Mouse (Mus musculus): ENCODE results near the gene Kdsr.

DNA sequence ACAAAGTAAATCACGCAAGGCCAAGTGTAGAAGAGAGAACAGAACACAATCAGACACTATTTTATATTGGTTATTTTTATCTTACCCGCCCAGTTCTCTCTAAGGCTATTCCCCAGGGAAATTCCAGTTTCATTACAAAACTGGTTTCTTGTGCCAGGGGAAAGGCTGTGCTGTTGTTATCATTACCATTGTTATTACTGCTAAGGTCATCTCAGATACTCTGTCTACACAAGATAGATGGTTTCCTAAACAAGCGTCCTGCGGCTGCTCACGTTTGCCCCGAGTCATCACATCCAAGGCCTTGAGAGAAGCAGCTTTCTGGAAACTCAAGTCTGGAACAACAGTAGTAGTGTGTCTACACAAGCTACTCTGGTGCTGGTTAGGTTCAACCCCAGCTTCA, 65.2 kb downstream of the Kdsr start:
- TF ChIP-seq POLR2A (IDR thresholded peaks at IDR 0.05; ENCODE audit: insufficient read length, low read depth), result no peak
- TF ChIP-seq MAX (IDR thresholded peaks at IDR 0.05; ENCODE audit: low read depth), result no peak
- no peak for TF ChIP-seq REST (IDR thresholded peaks at IDR 0.05; ENCODE audit: insufficient read depth, insufficient read length)
